Mouse (Mus musculus) right cerebral cortex, postnatal 4 days (tissue): ENCODE results near the gene Ifitm2.

Experiments
- DNase-seq: peaks from one replicate; pipeline ENCODE4 v3.0.0-alpha.2; 2022

Ifitm2 gene

DNA sequence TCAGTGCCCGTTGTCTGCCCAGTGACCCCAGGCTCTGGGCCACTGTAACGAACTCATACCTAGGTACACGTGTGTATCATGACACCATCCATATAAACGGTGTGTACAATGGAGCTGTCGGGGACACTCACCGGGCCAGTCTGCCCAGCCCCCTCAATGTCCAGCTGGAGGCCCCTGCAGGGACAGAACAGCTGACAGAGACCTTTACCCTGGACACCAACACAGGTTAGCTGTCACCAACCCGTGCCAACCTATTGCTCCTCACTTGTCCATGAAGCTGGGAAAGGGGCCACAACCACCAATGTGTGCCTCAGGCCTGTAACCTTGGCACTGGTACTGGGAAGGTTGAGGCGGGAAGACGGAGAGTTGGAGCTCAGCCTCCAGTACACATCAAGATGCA, 13.4 kb downstream of the Ifitm2 start:
- DNase-seq: no peak

DNA sequence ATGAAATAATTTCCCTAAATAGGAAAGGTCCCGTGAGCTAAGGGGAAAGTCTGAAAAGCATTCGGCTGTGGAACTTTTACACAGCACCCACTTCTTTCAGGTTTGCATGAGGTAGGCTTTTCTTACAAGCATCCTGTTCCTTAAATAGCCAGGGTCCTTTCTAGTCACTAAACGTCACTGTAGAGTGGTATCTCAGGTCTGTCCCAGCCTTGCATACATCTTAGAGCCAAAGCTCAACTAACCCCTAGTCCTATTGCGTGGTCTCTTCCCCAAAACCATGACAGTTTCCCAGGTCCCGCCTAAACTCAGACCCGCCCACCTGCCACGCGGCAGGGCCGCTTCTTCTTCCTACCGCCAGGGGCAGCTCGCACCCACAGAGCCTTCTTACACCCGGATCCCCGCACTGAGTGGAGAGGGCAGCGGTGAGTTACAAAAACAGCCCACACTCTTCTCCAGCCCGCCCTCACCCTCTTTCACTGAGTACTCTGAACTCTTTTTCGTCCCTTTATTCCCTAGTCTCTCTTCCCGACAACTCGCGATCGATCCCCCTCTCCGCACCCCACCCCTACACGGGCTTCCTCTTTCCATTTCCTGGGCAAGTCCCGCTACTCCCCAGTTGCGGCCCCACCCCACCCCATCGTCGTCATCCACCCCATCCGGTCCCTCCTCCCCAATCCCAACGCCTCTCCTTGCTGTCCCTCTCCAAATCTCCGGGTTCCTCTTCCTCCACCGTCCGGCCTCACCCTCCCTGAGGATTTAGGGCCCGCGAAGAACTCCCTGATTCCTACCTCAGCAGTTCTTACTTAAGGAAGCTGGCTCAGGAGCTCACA, 14.3 kb downstream of the Ifitm2 start, which contains the start of gene Pgghg:
Pgghg (plus strand) TSS at position 170 of the 830 bp plus-strand sequence.
- peak; percentile 69 for DNase-seq

DNA sequence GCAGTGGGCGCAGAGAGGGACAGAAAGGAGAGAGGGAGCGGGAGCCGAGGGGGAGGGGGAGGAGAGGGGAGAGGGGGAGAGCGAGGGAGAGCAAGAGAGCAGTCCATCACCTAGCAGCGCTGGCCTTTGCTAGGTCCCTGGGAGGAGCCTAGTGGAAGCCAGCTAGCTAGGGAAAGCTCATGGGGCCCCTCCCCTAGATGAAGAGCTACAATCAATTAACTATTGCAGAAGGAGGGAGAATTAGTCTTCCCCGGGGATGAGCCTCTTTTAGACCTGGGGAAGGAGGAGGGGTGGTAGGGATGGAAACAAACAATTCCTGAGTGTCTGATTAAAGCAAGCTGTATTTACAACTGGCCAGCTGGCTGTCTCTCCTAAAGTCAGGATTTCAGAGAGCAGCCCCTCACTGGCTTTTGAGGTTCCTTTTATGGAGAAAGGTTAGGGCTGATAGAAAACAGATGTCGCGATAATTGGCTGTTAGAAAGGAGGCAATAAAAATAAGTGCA, 16.1 kb downstream of the Ifitm2 start:
- no peak for DNase-seq

DNA sequence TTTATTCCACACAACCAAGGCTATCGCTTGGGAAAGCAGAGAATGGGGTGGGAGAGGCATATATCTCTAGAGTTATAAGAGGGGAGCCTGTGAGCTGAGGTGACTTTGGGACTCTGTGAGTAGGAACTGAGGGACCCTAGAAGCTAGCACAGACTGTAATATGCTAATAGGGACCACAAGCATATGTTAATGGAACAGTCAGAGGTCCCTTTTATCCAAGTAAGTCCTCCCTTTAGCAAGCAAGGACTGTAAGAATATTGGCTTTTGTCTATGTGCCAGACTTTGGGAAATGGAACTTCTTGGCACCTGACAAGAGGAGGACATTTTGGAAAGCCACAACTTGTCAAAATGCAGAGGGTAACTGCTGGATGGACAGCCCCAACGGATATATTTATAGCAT, 16.9 kb downstream of the Ifitm2 start:
- no peak for DNase-seq

DNA sequence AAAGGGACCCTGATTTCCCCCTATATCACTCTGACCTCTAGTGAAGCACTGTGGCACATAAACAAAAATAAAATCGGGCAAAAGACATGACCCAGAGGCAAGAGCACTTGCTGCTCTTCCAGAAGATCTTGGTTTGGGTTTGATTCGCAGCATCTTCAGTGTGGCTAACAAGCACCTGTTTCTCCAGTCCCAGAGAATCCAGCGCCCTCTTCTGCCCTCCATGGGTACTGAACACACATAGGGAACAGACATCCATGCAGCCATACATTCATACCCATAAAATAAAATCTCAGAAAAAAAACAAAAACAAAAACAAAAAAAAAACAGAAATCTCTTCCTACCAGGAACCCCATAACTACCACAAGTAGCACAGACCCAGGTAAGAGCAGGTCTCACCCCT, 17.4 kb downstream of the Ifitm2 start:
- no peak for DNase-seq

DNA sequence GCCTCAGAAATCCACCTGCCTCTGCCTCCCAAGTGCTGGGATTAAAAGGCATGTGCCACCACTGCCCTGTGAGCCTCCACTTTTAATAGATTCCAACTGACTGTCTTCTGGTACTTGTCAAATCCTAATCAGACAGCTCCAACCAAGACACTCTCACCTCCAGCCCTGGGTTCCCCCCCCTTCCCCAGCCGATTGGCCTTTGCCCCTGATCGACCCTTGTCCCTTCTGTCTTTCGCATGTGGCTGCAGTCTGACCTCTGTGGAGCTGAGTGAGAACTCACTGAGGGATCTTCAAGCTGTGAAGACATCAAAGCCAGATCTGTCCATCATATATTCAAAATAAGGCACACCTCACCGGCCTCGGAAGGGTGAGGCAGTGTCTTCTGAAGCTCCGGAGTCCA, 28.6 kb downstream of the Ifitm2 start:
- no peak for DNase-seq

DNA sequence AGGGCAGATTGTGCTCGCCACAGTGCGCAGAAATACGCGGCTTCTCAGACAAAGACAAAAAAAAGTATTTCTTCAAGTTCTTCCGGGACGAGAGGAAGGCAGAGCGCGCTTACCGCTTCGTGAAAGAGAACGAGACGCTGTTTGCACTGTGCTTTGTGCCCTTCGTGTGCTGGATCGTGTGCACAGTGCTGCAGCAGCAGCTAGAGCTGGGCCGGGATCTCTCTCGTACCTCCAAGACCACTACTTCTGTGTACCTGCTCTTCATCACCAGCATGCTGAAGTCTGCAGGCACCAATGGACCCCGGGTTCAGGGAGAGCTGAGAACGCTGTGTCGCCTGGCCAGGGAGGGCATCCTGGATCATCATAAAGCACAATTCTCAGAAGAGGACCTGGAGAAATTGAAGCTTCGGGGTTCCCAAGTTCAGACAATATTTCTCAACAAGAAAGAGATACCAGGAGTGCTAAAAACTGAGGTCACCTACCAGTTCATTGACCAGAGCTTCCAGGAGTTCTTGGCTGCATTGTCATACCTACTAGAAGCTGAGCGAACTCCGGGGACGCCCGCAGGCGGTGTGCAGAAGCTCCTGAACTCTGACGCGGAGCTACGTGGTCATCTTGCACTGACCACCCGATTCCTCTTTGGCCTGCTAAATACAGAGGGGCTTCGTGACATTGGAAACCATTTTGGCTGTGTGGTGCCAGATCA, 32.6 kb downstream of the Ifitm2 start:
- DNase-seq: no peak

DNA sequence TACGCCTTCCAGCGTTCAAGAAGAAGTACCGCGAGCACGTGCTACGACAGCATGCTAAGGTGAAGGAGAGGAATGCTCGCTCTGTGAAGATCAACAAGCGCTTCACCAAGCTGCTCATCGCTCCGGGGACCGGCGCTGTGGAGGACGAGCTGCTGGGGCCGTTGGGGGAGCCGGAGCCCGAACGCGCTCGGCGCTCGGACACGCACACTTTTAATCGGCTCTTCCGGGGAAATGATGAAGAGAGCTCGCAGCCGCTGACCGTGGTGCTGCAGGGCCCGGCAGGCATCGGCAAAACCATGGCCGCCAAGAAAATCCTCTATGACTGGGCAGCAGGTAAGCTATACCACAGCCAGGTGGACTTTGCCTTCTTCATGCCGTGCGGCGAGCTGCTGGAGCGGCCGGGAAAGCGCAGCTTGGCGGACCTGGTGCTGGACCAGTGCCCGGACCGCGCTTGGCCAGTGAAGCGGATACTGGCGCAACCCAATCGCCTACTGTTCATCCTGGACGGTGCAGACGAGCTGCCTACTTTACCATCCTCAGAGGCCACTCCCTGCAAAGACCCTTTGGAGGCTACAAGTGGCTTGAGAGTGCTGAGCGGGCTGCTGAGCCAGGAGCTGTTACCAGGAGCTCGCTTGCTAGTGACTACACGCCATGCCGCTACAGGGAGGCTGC, 33.3 kb downstream of the Ifitm2 start:
- peak; percentile 56 for DNase-seq

DNA sequence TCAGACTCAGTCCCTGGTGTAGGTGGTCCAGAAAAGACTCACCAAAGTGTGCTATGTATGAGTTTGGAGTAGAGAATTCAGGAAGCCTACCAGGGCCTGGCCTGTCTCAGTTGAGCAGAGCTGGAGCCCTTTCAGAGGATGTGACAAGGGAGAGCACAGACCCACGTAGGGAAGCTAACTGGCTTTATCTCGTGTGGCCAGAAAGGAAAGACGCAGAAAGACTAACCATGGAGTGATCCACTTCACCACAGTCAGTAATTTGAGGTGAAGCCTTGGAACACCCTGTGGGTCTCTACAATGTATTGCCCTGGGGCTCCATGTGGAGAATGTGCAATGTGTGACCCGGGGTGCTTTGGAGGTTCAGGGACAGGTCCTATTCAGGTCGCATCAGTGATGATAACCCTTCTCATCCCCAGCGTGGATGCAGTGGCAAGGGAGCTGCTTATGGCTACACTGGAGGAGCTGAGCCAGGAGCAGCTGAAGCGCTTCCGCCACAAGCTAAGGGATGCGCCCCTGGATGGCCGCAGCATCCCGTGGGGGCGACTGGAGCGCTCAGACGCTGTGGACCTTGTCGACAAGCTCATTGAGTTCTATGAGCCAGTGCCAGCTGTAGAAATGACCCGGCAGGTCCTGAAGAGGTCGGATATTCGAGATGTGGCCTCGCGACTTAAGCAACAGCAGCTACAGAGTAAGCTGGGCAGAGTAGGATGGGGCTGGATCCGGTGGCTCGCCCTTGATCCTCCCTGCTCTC, 34.4 kb downstream of the Ifitm2 start:
- no peak for DNase-seq

DNA sequence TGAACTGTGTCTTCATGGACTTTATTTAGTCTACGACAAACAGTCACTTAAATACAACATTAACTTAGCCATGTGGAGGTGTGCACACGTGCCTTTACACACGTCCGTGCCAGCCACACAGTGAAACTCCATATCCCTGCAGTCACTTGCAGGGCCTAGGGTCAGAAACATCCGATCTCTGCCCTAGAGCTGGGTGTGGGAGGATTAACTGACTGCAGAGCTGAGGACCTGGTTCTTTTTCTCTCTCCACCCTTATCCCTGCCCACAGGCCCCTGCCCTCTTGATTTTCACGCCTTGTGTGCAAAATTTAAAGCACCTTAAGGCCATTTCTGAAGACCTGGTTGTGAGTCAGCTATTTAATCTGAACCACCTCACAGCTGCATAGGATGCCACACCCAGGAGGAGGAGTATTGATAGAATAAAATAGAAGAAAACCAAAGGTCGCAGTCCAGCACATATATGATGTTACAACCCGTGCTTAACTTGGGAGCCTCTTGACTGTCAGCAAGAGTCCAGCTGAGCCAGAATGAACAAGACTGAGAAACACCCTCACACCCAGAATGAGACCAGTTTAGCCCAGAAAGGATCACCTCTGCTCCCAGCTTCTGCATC, 35.3 kb downstream of the Ifitm2 start, which contains the start of gene Nlrp6:
Nlrp6 (plus strand) TSS at position 485 of the 612 bp plus-strand sequence.
- no peak for DNase-seq

DNA sequence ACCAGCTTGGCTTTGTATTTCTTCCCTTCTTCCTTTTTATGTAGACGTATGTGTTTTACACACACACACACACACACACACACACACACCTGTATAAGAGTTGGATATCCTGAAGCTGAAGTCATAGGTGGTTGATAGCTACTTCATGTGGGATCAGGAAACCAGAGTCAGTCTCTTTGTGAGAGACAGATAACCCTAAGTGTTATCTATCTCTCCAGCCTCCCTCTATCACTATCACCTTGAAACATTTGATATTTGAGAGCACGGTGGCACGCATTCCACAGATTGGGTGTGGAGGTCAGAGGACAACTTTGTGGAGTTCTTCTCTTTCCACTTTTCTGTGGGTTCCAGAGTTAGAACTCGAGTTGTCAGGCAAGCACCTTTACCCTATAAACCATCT, 35.9 kb downstream of the Ifitm2 start:
- no peak for DNase-seq

DNA sequence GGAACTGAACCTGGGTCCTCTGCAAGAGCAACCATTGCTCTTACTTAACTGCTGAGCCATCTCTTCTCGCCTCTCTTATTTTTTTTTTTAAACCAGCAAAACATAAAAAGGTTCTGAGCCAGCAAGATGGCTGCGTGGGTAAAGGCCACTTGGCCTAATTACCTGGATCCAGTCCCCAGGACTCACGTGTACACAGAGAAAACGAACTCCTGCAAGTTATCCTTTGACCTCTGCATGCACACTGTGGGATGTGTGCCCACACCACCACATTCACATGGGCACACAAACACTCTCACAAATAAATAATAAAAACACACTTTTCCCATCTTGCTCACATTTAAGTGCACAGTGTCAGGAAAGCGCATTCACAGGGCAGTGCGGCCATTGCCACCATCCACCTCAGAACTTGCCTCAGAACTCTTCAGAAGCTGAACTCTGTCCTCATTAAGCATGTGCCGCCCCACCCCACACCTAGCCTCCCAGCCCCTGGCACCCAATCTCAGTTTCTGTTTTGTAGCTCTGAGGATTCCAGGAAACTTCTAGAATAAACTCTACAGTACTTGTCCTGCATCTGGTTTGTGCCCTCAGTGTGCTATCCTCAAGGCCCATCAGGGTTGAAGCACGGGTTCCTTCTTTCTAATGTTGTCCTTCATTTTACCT, 41.6 kb downstream of the Ifitm2 start:
- DNase-seq: no peak

DNA sequence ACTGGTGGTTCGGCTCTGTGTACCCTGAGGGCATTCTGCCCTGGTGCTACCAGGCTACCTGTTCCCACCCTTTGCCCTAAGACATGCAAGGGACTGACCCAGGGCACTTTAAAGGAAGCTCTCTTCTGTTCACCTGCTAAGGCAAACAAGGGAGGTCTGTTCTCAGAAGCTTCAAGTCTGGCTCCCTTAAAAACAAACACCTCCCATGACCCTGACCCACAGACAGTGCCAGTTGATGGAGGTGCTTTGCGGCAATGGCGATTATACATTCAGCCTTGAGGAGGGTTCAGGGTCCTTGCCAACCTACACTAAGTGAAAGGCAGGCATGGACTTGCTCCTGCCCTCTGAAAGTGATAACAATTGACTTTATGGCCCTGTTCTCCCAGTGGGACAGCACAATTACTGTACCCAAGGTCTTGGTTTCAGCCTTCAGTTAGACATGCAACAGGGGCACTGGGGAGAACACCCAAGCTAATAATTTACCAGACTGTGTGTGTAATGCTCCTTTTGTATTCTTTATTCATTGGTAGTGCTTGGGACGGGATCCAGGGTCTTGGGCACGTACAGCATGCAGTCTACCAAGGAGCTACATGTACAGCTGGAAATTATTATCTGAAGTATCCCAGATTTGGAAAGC, 42.8 kb downstream of the Ifitm2 start:
- no peak for DNase-seq

DNA sequence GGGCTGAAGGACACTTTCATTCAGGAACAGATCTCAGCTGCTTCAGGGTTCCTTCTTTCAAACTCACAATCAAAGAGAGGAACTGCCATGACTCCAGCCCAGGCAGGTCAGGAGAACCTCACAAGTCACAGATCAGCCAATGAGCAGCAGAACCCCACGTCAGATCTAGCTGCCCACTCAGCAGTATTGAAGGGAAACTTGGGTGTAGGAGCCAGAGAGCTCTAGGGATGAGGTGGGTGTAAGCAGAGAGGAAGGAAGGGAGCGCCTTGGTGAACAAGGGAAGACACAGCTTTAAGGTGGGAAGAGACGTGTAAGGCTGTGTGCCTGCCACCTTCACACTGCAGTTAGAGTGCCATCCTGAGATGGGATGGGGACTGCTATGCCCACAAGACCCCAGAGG, 43.5 kb downstream of the Ifitm2 start:
- DNase-seq: no peak

DNA sequence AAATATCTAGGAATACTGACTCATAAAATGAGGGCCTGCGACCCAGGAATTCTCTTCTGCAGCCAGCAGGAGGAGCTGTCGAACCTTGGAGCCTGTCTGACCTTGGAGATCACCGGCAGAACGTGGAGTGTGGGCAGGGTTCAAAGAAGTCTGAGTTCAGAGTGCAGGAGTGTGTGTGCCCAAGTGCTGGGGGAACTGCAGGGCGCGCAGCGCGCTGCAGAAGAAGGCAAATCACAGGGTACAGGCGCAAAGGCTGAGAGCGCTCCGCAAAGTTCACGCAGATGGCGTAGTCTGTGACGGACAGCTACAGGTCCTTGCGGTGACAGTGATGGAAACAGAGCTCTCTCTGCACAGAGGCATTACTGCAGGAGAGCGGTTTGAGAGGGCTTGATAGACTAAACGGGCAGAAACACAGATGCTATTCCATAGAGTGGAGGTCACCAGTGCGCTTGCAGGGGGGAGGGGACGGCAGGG, 47.1 kb downstream of the Ifitm2 start:
- DNase-seq: peak; percentile 71

DNA sequence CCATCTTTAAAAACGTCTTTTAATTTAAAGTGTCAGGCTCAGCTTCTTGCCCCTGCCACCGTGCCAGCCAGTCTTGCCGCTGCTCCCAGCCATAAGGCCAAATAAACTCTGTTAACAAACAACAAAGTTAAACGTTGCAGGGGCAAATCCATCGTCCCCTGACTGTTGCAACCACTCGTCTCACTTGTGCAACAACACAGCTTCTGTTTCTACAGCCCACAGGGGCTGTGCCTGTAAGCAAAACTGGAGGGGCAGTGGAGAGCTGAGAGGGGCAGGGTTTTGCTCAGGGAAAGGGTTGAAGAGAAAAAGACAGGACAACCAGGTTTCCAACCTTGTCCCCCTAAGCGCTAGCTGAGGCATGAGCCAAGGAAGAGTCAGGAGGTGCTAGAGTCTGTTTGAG, 47.6 kb downstream of the Ifitm2 start:
- no peak for DNase-seq

DNA sequence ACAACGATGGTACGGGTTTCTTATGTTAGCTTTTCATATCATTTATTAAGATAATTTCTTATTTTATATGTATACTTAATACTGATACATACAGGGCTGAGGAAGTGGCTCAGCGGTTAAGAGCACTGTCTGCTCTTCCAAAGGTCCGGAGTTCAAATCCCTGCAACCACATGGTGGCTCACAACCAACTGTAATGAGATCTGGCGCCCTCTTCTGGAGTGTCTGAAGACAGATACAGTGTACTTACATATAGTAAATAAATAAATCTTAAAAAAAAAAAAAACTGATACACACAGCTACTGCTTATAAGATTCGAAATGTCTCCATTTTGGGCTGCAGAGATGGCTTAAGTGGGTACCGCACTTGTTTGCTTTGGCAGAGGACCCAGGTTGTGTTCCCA, 48.1 kb downstream of the Ifitm2 start:
- no peak for DNase-seq

DNA sequence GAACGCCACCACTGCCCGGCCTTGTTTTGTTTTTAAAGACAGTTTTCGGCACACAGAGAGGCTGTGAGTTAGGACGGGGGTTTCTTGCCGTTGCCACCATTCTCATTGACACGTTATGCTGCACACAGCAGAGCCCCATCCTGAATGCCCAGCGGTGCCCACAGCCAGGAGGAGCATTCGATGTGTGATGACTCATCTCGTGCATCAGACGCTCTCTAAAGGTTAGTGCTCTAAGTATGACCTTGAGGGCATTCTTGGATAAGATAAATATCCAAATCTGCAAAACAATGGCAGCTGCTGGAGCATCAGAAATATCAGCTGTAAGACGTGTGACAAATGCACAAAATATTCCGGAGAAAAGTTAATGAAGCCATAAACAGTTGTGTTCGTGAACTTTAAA, 48.7 kb downstream of the Ifitm2 start:
- no peak for DNase-seq

DNA sequence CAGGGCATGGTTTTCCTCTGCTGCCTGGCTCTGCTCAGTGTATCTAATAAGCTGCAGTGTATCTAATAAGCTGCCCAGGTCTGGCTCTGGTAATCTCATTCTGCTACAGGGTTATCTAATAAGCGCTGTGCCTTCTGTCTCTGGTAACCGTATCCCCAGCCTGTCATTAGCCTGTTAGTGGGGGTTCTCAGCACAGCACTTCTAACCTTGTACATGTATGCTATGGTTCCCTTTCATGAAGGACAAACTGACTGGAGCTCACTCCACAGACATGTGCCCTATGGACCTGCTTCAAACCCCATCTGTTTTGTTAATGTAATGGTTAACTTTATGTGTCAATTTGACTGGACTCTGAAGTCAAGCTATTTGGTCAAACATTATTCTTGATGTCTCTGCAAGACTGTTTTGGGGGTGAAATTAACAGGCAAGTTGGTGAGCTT, 50.1 kb downstream of the Ifitm2 start:
- no peak for DNase-seq
